Mouse (Mus musculus): ENCODE measurements around the gene Sugct. TPM values are rescaled to one million over a fixed set of nuclear protein-coding genes. Genes with fewer than 3 reads are reported as not detected.

Gene Sugct
- polyA plus RNA-seq, 1 experiment = not detected

DNA sequence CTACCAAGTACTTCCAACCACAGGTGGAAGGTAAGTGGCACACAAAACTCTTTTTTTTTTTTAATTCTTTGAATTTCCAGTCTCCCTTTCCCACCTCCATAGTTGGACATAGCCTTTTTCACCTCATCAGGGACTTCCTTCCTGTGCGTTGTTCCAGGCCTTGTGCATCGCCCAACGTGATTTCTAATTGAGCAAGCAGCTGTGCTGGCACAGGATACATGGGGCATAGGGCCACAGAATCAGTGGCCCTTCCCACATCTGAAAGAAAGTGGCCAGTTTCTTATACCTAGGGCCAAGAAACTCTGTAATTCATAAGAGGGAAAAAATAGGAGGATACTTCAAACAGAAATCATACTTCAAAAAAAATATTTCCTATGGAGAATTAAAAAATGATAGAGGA is 449.4 kb downstream of the Sugct start:
- TF ChIP-seq GATA1 (IDR thresholded peaks at IDR 0.05; ENCODE audit: low read length) (no peak), TAL1 (IDR thresholded peaks at IDR 0.05; ENCODE audit: low read length) (no peak)
- Histone ChIP-seq H3K36me3 (ENCODE audit: control insufficient read depth) (no peaks in the 10 kb centered on the region), H3K9me3 (ENCODE audit: control insufficient read depth, low read length) (no peaks in the 10 kb centered on the region), H3K27me3 (ENCODE audit: control insufficient read depth) (no peaks in the 10 kb centered on the region), H3K4me1 (ENCODE audit: control insufficient read depth) (no peaks in the 10 kb centered on the region), H3K4me3 (replicated peaks) (no peak overlapping the region)

DNA sequence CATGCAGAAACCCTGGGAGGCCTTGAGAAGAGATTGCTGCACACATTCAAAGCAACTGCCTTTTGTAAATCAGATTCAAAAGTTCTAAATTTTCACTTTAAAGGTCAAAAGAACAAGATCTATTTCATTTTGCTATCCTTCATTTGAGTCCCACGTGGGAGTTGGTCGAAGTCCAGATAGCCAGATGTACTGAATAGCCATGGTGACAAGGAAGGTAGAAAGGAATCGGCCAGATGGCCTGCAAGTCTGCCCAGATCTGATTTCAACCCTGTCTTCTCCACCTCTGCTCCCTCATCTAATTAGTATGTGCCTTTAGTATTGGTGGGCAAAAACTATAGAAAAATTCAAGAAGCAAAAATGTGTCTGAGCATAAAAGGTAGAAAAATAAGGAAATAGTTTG is 478.8 kb downstream of the Sugct start:
- Histone ChIP-seq H3K4me1 (ENCODE audit: control insufficient read depth) (no peaks in the 10 kb centered on the region), H3K36me3 (ENCODE audit: control insufficient read depth) (no peaks in the 10 kb centered on the region), H3K4me3 (replicated peaks) (no peak overlapping the region), H3K27me3 (ENCODE audit: control insufficient read depth) (no peaks in the 10 kb centered on the region), H3K9me3 (ENCODE audit: control insufficient read depth, low read length) (no peaks in the 10 kb centered on the region)
- TF ChIP-seq TAL1 (IDR thresholded peaks at IDR 0.05; ENCODE audit: low read length) = no peak
- TF ChIP-seq GATA1 (IDR thresholded peaks at IDR 0.05; ENCODE audit: low read length) = no peak

DNA sequence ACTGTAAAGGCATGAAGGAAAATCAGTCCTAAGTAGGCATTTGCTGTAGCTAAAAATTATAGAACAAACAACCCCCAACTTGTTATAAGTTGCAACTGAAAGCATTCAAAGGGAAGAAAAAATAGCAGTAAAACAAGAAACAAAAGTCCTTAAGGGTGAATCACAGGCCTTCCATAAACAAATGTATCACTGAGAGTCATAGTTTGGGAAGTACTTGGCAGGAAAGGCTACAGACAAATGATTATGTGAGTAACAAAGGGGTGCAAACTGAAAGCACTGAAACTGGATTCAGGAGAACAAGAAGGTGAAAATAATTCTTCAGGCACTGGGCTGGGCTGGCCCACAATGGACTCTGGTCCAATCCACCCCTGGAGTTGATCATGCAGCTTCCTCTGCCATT is 482.7 kb downstream of the Sugct start:
- H3K4me3 ChIP-seq (replicated peaks) = no peak overlapping the region
- no peaks in the 10 kb centered on the region for H3K4me1 ChIP-seq (ENCODE audit: control insufficient read depth)
- TF ChIP-seq GATA1 (IDR thresholded peaks at IDR 0.05; ENCODE audit: low read length) (no peak), TAL1 (IDR thresholded peaks at IDR 0.05; ENCODE audit: low read length) (no peak)
- H3K9me3 ChIP-seq (ENCODE audit: control insufficient read depth, low read length) = no peaks in the 10 kb centered on the region
- H3K36me3 ChIP-seq (ENCODE audit: control insufficient read depth) = no peaks in the 10 kb centered on the region
- H3K27me3 ChIP-seq (ENCODE audit: control insufficient read depth) = no peaks in the 10 kb centered on the region

DNA sequence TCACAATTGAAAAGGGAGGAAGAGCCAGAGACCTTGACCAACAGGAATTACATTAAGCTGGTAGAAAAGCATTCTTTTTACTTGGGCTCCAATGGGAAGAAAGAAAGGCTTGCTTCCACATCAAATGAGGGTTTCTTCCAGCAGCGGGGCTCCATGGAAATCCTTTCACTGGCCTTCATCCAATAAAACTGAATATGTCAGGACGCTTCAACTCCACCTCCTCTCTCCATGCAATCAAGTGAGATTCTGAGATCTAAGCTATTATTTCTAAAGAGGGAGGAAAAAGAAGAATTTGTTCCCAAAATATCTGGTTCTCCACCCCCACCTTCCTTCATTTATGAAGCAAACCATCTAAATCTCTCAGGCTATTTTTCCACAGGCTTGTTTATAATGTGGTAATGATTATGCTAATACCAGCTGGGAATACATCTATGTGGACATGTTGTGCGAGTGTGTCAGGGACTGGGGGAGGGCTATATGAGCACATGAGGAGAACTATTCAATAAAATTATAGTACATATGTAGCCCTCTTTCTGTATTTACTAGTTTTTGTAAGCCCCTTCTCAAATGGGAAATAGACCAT is 505.1 kb downstream of the Sugct start:
- no peaks in the 10 kb centered on the region for H3K9me3 ChIP-seq (ENCODE audit: control insufficient read depth, low read length)
- no peaks in the 10 kb centered on the region for H3K36me3 ChIP-seq (ENCODE audit: control insufficient read depth)
- no peak for TF ChIP-seq GATA1 (IDR thresholded peaks at IDR 0.05; ENCODE audit: low read length)
- TF ChIP-seq TAL1 (IDR thresholded peaks at IDR 0.05; ENCODE audit: low read length) = no peak
- no peaks in the 10 kb centered on the region for H3K4me1 ChIP-seq (ENCODE audit: control insufficient read depth)
- H3K27me3 ChIP-seq (ENCODE audit: control insufficient read depth) = no peaks in the 10 kb centered on the region
- no peak overlapping the region for H3K4me3 ChIP-seq (replicated peaks)

DNA sequence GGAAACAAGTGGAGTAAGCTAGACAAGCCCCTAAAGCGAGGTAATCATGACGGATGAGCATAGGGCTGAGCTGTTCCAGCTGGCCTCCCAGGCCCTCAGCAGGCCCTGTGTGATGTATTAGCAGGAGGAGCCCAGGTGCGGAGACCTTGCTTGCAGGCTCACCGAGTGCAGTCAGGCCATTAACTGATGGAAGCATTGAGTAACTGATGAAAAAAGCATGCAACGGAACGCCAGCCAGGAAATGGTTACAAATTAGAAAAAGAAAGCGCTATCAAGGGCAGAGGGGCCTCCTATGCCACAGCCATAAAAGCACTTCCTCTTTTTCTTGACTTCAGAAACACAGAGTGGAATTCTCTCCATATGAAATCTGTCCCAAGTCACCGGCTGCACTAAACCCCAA is 510.1 kb downstream of the Sugct start:
- Histone ChIP-seq H3K27me3 (ENCODE audit: control insufficient read depth) (no peaks in the 10 kb centered on the region), H3K4me1 (ENCODE audit: control insufficient read depth) (no peaks in the 10 kb centered on the region), H3K4me3 (replicated peaks) (no peak overlapping the region), H3K36me3 (ENCODE audit: control insufficient read depth) (no peaks in the 10 kb centered on the region), H3K9me3 (ENCODE audit: control insufficient read depth, low read length) (no peaks in the 10 kb centered on the region)
- TF ChIP-seq TAL1 (IDR thresholded peaks at IDR 0.05; ENCODE audit: low read length) (no peak), GATA1 (IDR thresholded peaks at IDR 0.05; ENCODE audit: low read length) (no peak)

DNA sequence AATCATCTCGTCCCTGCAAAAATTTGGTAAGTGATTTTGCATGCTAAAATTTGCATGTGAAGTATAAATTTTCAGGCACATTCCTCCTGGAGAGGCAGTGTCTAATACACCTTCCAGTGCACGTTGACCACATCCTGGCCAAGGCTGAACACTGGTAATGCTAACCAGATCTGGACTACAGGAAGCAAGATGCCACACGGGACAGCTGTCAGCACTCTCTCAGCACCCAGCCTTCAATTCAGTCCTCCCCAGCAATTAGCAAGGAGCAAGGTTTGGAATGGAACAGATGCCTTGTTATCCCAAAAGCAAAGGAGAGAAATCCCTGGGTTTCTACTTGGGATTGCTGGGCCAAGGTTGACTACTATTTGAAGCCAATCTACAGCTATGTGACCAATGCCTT is 529.4 kb downstream of the Sugct start:
- Histone ChIP-seq H3K9me3 (ENCODE audit: control insufficient read depth, low read length) (no peaks in the 10 kb centered on the region), H3K27me3 (ENCODE audit: control insufficient read depth) (no peaks in the 10 kb centered on the region), H3K4me1 (ENCODE audit: control insufficient read depth) (no peaks in the 10 kb centered on the region), H3K36me3 (ENCODE audit: control insufficient read depth) (no peaks in the 10 kb centered on the region), H3K4me3 (replicated peaks) (no peak overlapping the region)
- TF ChIP-seq TAL1 (IDR thresholded peaks at IDR 0.05; ENCODE audit: low read length) (no peak), GATA1 (IDR thresholded peaks at IDR 0.05; ENCODE audit: low read length) (no peak)

DNA sequence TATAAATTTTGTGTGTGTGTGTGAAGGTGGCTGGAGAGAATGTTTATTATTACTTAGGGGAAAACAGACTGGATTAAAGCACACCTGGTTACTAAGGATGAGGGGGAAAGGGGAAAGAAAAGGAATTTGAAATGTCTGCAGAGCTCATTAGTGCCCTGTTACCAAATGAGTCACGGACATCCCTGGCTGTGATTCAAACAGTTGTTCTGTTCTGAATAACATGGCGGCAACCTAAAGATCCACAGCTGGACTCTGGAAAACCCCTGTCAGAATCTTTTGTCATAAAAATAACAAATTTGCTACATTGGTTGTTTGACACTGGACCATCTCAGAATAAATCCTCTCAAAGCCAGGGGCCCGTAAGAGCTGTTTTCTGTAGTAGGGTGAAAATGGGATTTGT is 530.6 kb downstream of the Sugct start:
- Histone ChIP-seq H3K36me3 (ENCODE audit: control insufficient read depth) (no peaks in the 10 kb centered on the region), H3K9me3 (ENCODE audit: control insufficient read depth, low read length) (no peaks in the 10 kb centered on the region), H3K4me3 (replicated peaks) (no peak overlapping the region), H3K4me1 (ENCODE audit: control insufficient read depth) (no peaks in the 10 kb centered on the region), H3K27me3 (ENCODE audit: control insufficient read depth) (no peaks in the 10 kb centered on the region)
- TF ChIP-seq TAL1 (IDR thresholded peaks at IDR 0.05; ENCODE audit: low read length) = no peak
- TF ChIP-seq GATA1 (IDR thresholded peaks at IDR 0.05; ENCODE audit: low read length) = no peak

DNA sequence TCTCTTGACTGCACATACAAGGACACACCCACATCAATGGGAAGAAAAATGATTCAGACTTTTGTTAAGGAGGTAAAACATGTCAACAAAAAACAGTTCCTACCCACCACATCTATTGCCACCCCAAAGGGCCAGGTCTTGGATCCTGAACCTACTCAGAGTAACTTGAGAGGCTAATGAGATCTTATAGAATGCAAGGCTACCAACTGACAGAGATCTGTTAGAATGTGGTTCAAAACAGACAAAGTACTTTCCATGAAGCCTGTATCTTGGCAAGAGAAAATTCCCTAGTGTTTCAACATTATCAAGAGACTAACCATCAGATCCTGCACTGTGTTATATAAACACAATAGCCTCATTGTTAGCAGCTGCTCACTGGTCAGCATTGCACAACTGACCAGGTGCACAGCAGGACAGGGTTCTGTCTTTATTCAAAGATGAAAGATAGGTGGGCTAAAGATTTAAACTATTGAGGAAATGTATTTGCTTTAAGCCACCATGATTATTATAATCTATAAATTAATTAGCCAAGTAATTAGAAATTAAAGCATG is 548.8 kb downstream of the Sugct start:
- Histone ChIP-seq H3K9me3 (ENCODE audit: control insufficient read depth, low read length) (no peaks in the 10 kb centered on the region), H3K36me3 (ENCODE audit: control insufficient read depth) (no peaks in the 10 kb centered on the region), H3K4me3 (replicated peaks) (no peak overlapping the region), H3K4me1 (ENCODE audit: control insufficient read depth) (no peaks in the 10 kb centered on the region), H3K27me3 (ENCODE audit: control insufficient read depth) (no peaks in the 10 kb centered on the region)
- TF ChIP-seq GATA1 (IDR thresholded peaks at IDR 0.05; ENCODE audit: low read length) (no peak), TAL1 (IDR thresholded peaks at IDR 0.05; ENCODE audit: low read length) (no peak)

DNA sequence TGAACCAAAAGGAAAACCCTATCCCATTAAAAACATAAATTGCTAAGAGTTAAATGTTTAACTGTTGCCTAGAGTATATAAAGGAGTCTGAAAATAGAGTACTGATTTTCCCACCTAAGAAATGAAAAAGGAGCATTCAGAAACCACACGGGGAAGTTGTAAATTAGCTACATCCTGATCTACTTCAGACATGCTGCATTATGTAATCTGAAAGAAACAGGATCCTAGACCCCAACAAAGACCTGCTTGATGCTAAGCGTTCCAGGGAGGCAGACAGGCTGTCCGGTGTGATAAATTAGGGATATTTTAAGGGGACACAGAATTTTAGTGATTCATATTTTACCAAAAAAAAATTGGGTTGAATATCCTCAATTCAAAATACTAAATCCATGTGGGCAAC is 579.3 kb downstream of the Sugct start:
- no peak for TF ChIP-seq GATA1 (IDR thresholded peaks at IDR 0.05; ENCODE audit: low read length)
- no peak for TF ChIP-seq TAL1 (IDR thresholded peaks at IDR 0.05; ENCODE audit: low read length)
- no peaks in the 10 kb centered on the region for H3K36me3 ChIP-seq (ENCODE audit: control insufficient read depth)
- H3K4me3 ChIP-seq (replicated peaks) = no peak overlapping the region
- no peaks in the 10 kb centered on the region for H3K9me3 ChIP-seq (ENCODE audit: control insufficient read depth, low read length)
- H3K27me3 ChIP-seq (ENCODE audit: control insufficient read depth) = no peaks in the 10 kb centered on the region
- no peaks in the 10 kb centered on the region for H3K4me1 ChIP-seq (ENCODE audit: control insufficient read depth)

DNA sequence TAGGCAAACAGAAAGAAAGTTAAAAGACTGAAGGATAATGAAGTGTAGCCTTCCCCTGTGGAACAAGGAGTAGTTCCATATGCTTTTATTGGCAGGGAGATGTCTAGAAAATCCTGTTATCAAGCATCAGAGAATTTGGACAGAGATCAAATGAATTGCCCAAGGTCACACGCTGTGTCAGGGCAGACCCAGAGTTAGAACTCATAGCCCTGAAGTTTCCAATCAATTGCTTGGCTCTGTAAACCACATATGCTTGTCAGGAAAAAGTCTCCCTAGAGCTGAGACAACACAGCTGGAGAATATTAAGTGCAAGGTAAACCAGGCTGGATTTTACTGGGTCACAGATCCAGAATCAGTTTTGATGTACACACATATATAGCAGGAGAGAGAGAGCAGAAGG is 593.0 kb downstream of the Sugct start:
- Histone ChIP-seq H3K36me3 (ENCODE audit: control insufficient read depth) (no peaks in the 10 kb centered on the region), H3K27me3 (ENCODE audit: control insufficient read depth) (no peaks in the 10 kb centered on the region), H3K9me3 (ENCODE audit: control insufficient read depth, low read length) (no peaks in the 10 kb centered on the region), H3K4me1 (ENCODE audit: control insufficient read depth) (no peaks in the 10 kb centered on the region), H3K4me3 (replicated peaks) (no peak overlapping the region)
- TF ChIP-seq TAL1 (IDR thresholded peaks at IDR 0.05; ENCODE audit: low read length) (no peak), GATA1 (IDR thresholded peaks at IDR 0.05; ENCODE audit: low read length) (no peak)
